ENCODE assay signal across 8 mouse cellular contexts in genomic region chr4:103120028-103120384, GRCm38 (mm10). TPM values are rescaled to one million over a fixed set of nuclear protein-coding genes. Genes with fewer than 3 reads are reported as not detected.
DNase-seq lines count a peak whose midpoint lies in the region; ATAC-seq and TF ChIP-seq lines count a peak whose summit lies in the region.

No protein-coding gene starts in this region.

- H3K4me2 ChIP-seq in heart, embryonic 11.5 days: peak overlapping the region; percentile 73
- peak overlapping the region; percentile 74 for H3K4me2 ChIP-seq in forebrain, embryonic 12.5 days
- peak overlapping the region; percentile 79 for H3K4me2 ChIP-seq in liver, embryonic 15.5 days

- ATAC-seq in heart, embryonic 11.5 days (replicated peaks; ENCODE audit: insufficient number of reproducible peaks, low FRiP score, low TSS enrichment): no peak; the same call in 1 of the 2 replicates
- no peak for ATAC-seq in forebrain, embryonic 12.5 days (ENCODE audit: low FRiP score)
- ATAC-seq in liver, embryonic 15.5 days (ENCODE audit: insufficient read depth): peak; percentile 67
- no peak for ATAC-seq in monocyte, adult 5-6 weeks (replicated peaks; ENCODE audit: insufficient number of reproducible peaks, low FRiP score, low TSS enrichment, poor library complexity, severe bottlenecking)

- H3K36me3 ChIP-seq in heart, embryonic 11.5 days (ENCODE audit: control insufficient read depth, insufficient read depth, low read length): no peaks in the 10 kb centered on the region
- H3K36me3 ChIP-seq in E14TG2a.4 (ENCODE audit: insufficient read depth, low read length): peaks cover 17% of the 10 kb centered on the region
- H3K36me3 ChIP-seq in forebrain, embryonic 12.5 days (replicated peaks): 0 out of 2 replicates have a peak, but pooled peaks cover 4% of the 10 kb centered on the region
- H3K36me3 ChIP-seq in liver, embryonic 15.5 days (replicated peaks): peaks cover 8% of the 10 kb centered on the region

- peak overlapping the region; percentile 95 for H3K4me3 ChIP-seq in heart, embryonic 11.5 days (ENCODE audit: low read depth, low read length)
- H3K4me3 ChIP-seq in E14TG2a.4 (replicated peaks; ENCODE audit: low read length): peak overlapping the region; percentile 87
- peak overlapping the region; percentile 92 for H3K4me3 ChIP-seq in forebrain, embryonic 12.5 days (replicated peaks)
- peak overlapping the region; percentile 100 for H3K4me3 ChIP-seq in liver, embryonic 15.5 days (replicated peaks)

- DNase-seq in heart, postnatal 14 days: no peak
- DNase-seq in layer of hippocampus, postnatal 36 days: no peak
- DNase-seq in frontal cortex, postnatal 36 days (ENCODE audit: low spot score in 2 of 2): no peak

- peak overlapping the region; percentile 99 for H3K9ac ChIP-seq in heart, embryonic 11.5 days (ENCODE audit: low read depth, low read length)
- peak overlapping the region; percentile 94 for H3K9ac ChIP-seq in forebrain, embryonic 12.5 days
- peak overlapping the region; percentile 100 for H3K9ac ChIP-seq in liver, embryonic 15.5 days

- peak overlapping the region; percentile 99 for H3K27ac ChIP-seq in heart, embryonic 11.5 days (ENCODE audit: low read depth, low read length)
- peak overlapping the region; percentile 90; the same call in 1 of the 2 replicates for H3K27ac ChIP-seq in forebrain, embryonic 12.5 days
- H3K27ac ChIP-seq in liver, embryonic 15.5 days (replicated peaks): peak overlapping the region; percentile 99

- TF ChIP-seq CTCF in E14TG2a.4 (conservative IDR thresholded peaks at IDR 0.05; ENCODE audit: low read length): no peak

- 9% methylated on average over 4 of the region's 4 CpGs for WGBS in heart, embryonic 11.5 days (ENCODE audit: insufficient replicate concordance)
- WGBS in forebrain, embryonic 12.5 days: 16% methylated on average over 4 of the region's 4 CpGs
- 4% methylated on average over 4 of the region's 4 CpGs for WGBS in liver, embryonic 15.5 days (ENCODE audit: insufficient replicate concordance)

- intact Hi-C loops in heart, postnatal 14 days (cut with DNase I): no loop called here

- no peaks in the 10 kb centered on the region for H3K27me3 ChIP-seq in heart, embryonic 11.5 days (ENCODE audit: control insufficient read depth, insufficient read depth, low read length)
- H3K27me3 ChIP-seq in E14TG2a.4 (ENCODE audit: insufficient read depth, low read length): no peaks in the 10 kb centered on the region
- H3K27me3 ChIP-seq in forebrain, embryonic 12.5 days: no peaks in the 10 kb centered on the region
- no peaks in the 10 kb centered on the region for H3K27me3 ChIP-seq in liver, embryonic 15.5 days

- no peaks in the 10 kb centered on the region for H3K9me3 ChIP-seq in heart, embryonic 11.5 days (replicated peaks; ENCODE audit: control insufficient read depth, low read length)
- H3K9me3 ChIP-seq in E14TG2a.4 (ENCODE audit: low read length): no peaks in the 10 kb centered on the region
- no peaks in the 10 kb centered on the region for H3K9me3 ChIP-seq in forebrain, embryonic 12.5 days
- H3K9me3 ChIP-seq in liver, embryonic 15.5 days (replicated peaks): no peaks in the 10 kb centered on the region

- peaks cover 20% of the 10 kb centered on the region for H3K4me1 ChIP-seq in heart, embryonic 11.5 days (ENCODE audit: control insufficient read depth, insufficient read depth, low read length)
- peaks cover 36% of the 10 kb centered on the region for H3K4me1 ChIP-seq in E14TG2a.4 (replicated peaks; ENCODE audit: low read depth, low read length)
- peaks cover 27% of the 10 kb centered on the region for H3K4me1 ChIP-seq in forebrain, embryonic 12.5 days
- H3K4me1 ChIP-seq in liver, embryonic 15.5 days (replicated peaks): peaks cover 42% of the 10 kb centered on the region

RNA-seq across cellular contexts. Expression of gene Wdr78, which starts 5.7 kb away (rescaled TPM):
- 1.7 and 2.2 TPM in 2 replicates for polyA plus RNA-seq in heart, embryonic 11.5 days (2014; fragmentation: Nextera tagmentation; extraction: Ambion mirVana)
- total RNA-seq in heart, postnatal 14 days (2021): 1 to 10 TPM; 1.6 to 3.0 TPM
- 5.6 and 5.8 TPM in 2 replicates for polyA plus RNA-seq in forebrain, embryonic 12.5 days (2016; fragmentation: Nextera tagmentation; extraction: Ambion mirVana)
- 0.31 and 0.45 TPM in 2 replicates for polyA plus RNA-seq in liver, embryonic 15.5 days (2015; fragmentation: Nextera tagmentation; extraction: Ambion mirVana)
- 10 to 100 TPM; 15.9 to 16.7 TPM for total RNA-seq in layer of hippocampus, postnatal 36 days (2021)
- total RNA-seq in monocyte, adult 5-6 weeks (2017): 0.75 to 1.4 TPM (median 0.86 TPM) in 3 replicates

RNA-seq across cellular contexts. Expression of gene Mier1, which starts 5.8 kb away (rescaled TPM):
- 29.6 and 37.2 TPM in 2 replicates for polyA plus RNA-seq in heart, embryonic 11.5 days (2014; fragmentation: Nextera tagmentation; extraction: Ambion mirVana)
- 10 to 100 TPM; 40.0 to 41.7 TPM for total RNA-seq in heart, postnatal 14 days (2021)
- polyA plus RNA-seq in forebrain, embryonic 12.5 days (2016; fragmentation: Nextera tagmentation; extraction: Ambion mirVana): 41.6 and 43.3 TPM in 2 replicates
- polyA plus RNA-seq in liver, embryonic 15.5 days (2015; fragmentation: Nextera tagmentation; extraction: Ambion mirVana): 23.9 and 26.6 TPM in 2 replicates
- 10 to 100 TPM; 45.1 to 55.8 TPM for total RNA-seq in layer of hippocampus, postnatal 36 days (2021)
- total RNA-seq in monocyte, adult 5-6 weeks (2017): 169 to 216 TPM (median 182 TPM) in 3 replicates
